Mouse (Mus musculus): ENCODE data around the gene Gm20388.

DNA sequence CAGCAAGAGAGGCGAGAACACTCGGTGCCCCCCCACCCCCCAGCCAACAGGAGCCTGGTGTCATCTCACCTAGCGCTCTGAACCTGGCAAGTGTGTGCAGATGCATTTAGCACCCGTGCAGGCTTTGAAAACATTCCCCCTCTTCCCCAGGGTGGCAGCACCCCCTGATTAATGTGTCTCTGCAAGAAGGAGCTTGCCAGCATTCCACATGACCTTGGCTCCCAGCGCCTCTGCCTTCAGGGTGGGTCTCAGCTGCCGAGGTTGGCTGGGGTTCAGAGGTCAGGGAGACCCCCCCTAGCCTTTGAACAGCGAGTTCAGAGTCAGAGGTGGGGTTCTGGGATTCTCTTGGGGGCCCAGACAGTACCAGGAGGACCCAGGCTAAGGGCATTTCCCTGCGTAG is 601.1 kb downstream of the Gm20388 start:
- TF ChIP-seq EP300 (IDR thresholded peaks at IDR 0.05; ENCODE audit: low read depth) = no peak
- no peak for TF ChIP-seq CTCF (IDR thresholded peaks at IDR 0.05; ENCODE audit: low read depth)
